In the genomic region with DNA sequence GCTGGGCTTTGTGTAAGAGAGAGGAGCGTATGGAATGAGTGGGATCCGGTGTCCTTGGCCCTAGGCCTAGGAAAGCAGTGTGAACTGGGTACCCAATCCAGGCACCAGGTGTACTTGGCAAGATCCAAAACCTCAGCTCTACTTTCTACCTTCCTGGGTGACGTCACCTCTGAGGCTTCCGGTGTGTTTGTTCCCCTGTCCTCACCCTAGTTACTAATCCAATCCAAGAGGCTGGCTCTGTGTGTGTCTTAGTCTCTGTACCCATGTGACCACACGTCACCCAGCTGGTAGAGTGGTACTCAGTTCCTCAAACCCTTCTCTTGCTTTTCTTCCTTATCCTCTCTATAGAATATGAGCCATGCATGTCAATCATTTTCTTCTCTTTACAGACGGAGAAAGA, we compare ENCODE assay signal across 9 mouse cellular contexts.
DNase-seq lines count a peak whose midpoint lies in the region; ATAC-seq and TF ChIP-seq lines count a peak whose summit lies in the region.
"Had no signal": no experiment of that assay in that cellular context is flagged by ENCODE, and none has a peak within 500 bp of the region (broad histone marks: within the 10 kb centered on the region; RNA-seq: fewer than 3 reads in every experiment).

No protein-coding gene starts in this region.

- H3K27ac ChIP-seq in lung, embryonic 15.5 days = peak overlapping the region; percentile 95

- no peaks in the 10 kb centered on the region for H3K36me3 ChIP-seq in lung, embryonic 15.5 days

- peaks cover 73% of the 10 kb centered on the region for H3K4me1 ChIP-seq in lung, embryonic 15.5 days
- H3K4me1 ChIP-seq in lung, adult 2 months (ENCODE audit: control insufficient read depth, insufficient read depth, low read length) = peaks cover 70% of the 10 kb centered on the region

- no peaks in the 10 kb centered on the region for H3K27me3 ChIP-seq in lung, embryonic 15.5 days

- H3K4me2 ChIP-seq in lung, embryonic 15.5 days = no peak overlapping the region

- TF ChIP-seq CTCF in lung, adult 2 months (IDR thresholded peaks at IDR 0.05; ENCODE audit: insufficient read depth, low read length) = no peak

- H3K9ac ChIP-seq in lung, embryonic 15.5 days = no peak overlapping the region

- 69% methylated on average over 6 of the region's 6 CpGs for WGBS in lung, embryonic 15.5 days
- WGBS in lung, adult 2 months = 55% methylated on average over 6 of the region's 6 CpGs

- no peaks in the 10 kb centered on the region for H3K9me3 ChIP-seq in lung, embryonic 15.5 days

- ATAC-seq in lung, embryonic 15.5 days (ENCODE audit: borderline replicate concordance, extremely low read depth, low FRiP score, low TSS enrichment) = no peak
- ATAC-seq in megakaryocyte progenitor cell, adult 5-6 weeks (replicated peaks; ENCODE audit: poor library complexity) = peak; percentile 54

- TF ChIP-seq POLR2A in lung, adult 2 months (IDR thresholded peaks at IDR 0.05; ENCODE audit: borderline replicate concordance, extremely low read depth, low read depth, low read length) = no peak

- no peak overlapping the region for H3K4me3 ChIP-seq in lung, embryonic 15.5 days
- no peak overlapping the region for H3K4me3 ChIP-seq in lung, adult 2 months (replicated peaks; ENCODE audit: extremely low read depth, low read depth, low read length)

- peak; percentile 96 for DNase-seq in heart, adult 11 months
- DNase-seq in heart, adult 8-10 months (ENCODE audit: low spot score) = no peak
- DNase-seq in lung, adult 2 months = no peak
- DNase-seq in thymus, postnatal 4 days = peak; percentile 66
- DNase-seq in ovary, postnatal 14 days (ENCODE audit: low spot score) = no peak
- no peak for DNase-seq in cerebellum, adult 11 months
- DNase-seq: layer of hippocampus, postnatal 36 days had no signal

Comparison
In these comparisons a context has a peak if more than half of its experiments do, and no peak if none do; other contexts are left out.
1. DNase-seq: peak in heart, adult 11 months (single experiment) and thymus, postnatal 4 days (single experiment); none in heart, adult 8-10 months (single experiment), lung, adult 2 months (single experiment), ovary, postnatal 14 days (single experiment) and cerebellum, adult 11 months (single experiment).